Mouse (Mus musculus) hindbrain, embryonic 14.5 days (tissue): ENCODE data around the gene Ppfia1. TPM values are rescaled to one million over a fixed set of nuclear protein-coding genes. Genes with fewer than 3 reads are reported as not detected.

ENCODE experiments used
- ATAC-seq: fragments of 200-750 bp; cut with Nextera tagmentation; 2 replicates; pipeline ENCODE4 v1.8.0; 2017; ENCODE audit warnings: moderate number of reproducible peaks, mild to moderate bottlenecking, moderate TSS enrichment, moderate library complexity; ENCODE audit not compliant: low FRiP score
- DNase-seq: peaks from one replicate; pipeline ENCODE4 v3.0.0-alpha.2; 2015; ENCODE audit warnings: low spot score
- H3K27ac ChIP-seq: fragments of 300-500 bp; sonication (generic); 2 replicates; pipeline ENCODE4 v1.5.1; 2014; ENCODE audit warnings: mild to moderate bottlenecking, moderate library complexity
- H3K27me3 ChIP-seq: fragments of 300-500 bp; sonication (generic); 2 replicates; pipeline ENCODE4 v1.6.1; 2014; ENCODE audit warnings: mild to moderate bottlenecking, low read length, mixed read lengths; ENCODE audit not compliant: control insufficient read depth, insufficient read depth
- H3K36me3 ChIP-seq: fragments of 300-500 bp; sonication (generic); replicated peaks from 2 replicates; pipeline ENCODE4 v1.6.1; 2014; ENCODE audit not compliant: control insufficient read depth, insufficient read depth
- H3K4me1 ChIP-seq: fragments of 300-500 bp; sonication (generic); replicated peaks from 2 replicates; pipeline ENCODE4 v1.6.1; 2014; ENCODE audit warnings: antibody characterized with exemption, low read length, mixed read lengths; ENCODE audit not compliant: control insufficient read depth, insufficient read depth
- H3K4me2 ChIP-seq: fragments of 300-500 bp; sonication (generic); replicated peaks from 2 replicates; pipeline ENCODE4 v1.6.1; 2014; ENCODE audit warnings: mild to moderate bottlenecking, moderate library complexity
- H3K4me3 ChIP-seq: fragments of 300-500 bp; sonication (generic); replicated peaks from 2 replicates; pipeline ENCODE4 v1.5.1; 2014; ENCODE audit warnings: mild to moderate bottlenecking, low read length
- H3K9ac ChIP-seq: fragments of 300-500 bp; sonication (generic); 2 replicates; pipeline ENCODE4 v1.6.1; 2014
- H3K9me3 ChIP-seq: fragments of 300-500 bp; sonication (generic); 2 replicates; pipeline ENCODE4 v1.6.1; 2016; ENCODE audit warnings: low read length; ENCODE audit not compliant: control insufficient read depth
- WGBS: fragments of 180-500 bp; shearing (Covaris S2); extraction: QIAGEN DNeasy Blood & Tissue Kit; methylation state at CpG from one replicate; pipeline ENCODE4 v1.1.7; 2014; 5-methylcytosine and 5-hydroxymethylcytosine counted together
- polyA plus RNA-seq: library from polyadenylated mRNA; unstranded; fragments of >200 nt; fragmentation: Nextera tagmentation; extraction: Ambion mirVana; gene quantifications from 2 replicates; pipeline ENCODE4 v1.2.1, GENCODE M21; 2014

Ppfia1 gene
- polyA plus RNA-seq, 1 experiment from 2014 or later = 26.0 TPM

DNA sequence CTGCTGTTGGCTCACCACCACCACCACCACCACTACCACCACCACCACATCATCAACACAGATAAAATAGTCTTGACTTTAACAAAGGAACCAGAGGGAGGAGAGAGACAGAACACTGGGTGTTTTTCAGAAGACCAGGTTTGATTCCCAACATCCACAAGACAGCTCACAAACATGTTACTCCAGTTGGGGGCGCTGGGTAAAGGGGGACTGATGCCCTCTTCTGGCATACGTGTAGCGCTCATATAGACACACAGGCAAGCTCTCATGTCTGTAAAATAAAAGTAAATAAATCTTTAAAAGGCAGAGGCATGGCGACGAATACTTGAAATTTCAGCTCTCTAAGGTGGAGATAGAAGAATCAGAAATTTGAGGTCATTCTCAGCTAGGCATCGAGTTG is 5.0 kb upstream of the Ppfia1 start:
- Histone ChIP-seq H3K4me2 (no peak overlapping the region), H3K9me3 (no peaks in the 10 kb centered on the region), H3K9ac (no peak overlapping the region), H3K36me3 (no peaks in the 10 kb centered on the region), H3K27me3 (peaks cover 5% of the 10 kb centered on the region; the same call in 1 of the 2 replicates), H3K27ac (no peak overlapping the region), H3K4me3 (no peak overlapping the region), H3K4me1 (no peaks in the 10 kb centered on the region)
- DNase-seq (no peak), ATAC-seq (no peak)
- WGBS = 53% methylated on average over 6 of the region's 6 CpGs

DNA sequence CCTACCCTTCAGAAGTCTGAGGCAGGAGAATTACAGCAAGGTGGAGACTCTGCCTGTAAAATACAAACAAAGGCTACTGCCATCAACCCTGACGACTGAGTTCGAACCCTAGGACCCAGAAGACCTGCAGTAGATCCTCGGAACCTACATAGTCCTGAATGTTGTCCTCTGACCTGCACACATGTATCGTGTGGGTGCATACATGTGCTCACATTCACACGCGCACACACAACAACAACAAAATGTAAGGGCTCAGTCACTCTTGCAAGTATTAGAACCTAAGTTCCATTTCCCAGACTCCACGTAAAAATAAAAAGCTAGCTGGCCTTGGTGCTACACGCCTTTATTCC is 569 bp upstream of the Ppfia1 start:
- peak overlapping the region; percentile 96 for H3K4me3 ChIP-seq
- H3K9me3 ChIP-seq = no peaks in the 10 kb centered on the region
- ATAC-seq (no peak), DNase-seq (peak; percentile 30)
- 28% methylated on average over 8 of the region's 8 CpGs for WGBS
- peaks cover 5% of the 10 kb centered on the region; the same call in 1 of the 2 replicates for H3K27me3 ChIP-seq
- H3K9ac ChIP-seq = peak overlapping the region; percentile 94
- H3K4me1 ChIP-seq = peaks cover 13% of the 10 kb centered on the region
- H3K27ac ChIP-seq = peak overlapping the region; percentile 85
- H3K36me3 ChIP-seq = peaks cover 15% of the 10 kb centered on the region; the same call in 1 of the 2 replicates
- peak overlapping the region; percentile 65 for H3K4me2 ChIP-seq

DNA sequence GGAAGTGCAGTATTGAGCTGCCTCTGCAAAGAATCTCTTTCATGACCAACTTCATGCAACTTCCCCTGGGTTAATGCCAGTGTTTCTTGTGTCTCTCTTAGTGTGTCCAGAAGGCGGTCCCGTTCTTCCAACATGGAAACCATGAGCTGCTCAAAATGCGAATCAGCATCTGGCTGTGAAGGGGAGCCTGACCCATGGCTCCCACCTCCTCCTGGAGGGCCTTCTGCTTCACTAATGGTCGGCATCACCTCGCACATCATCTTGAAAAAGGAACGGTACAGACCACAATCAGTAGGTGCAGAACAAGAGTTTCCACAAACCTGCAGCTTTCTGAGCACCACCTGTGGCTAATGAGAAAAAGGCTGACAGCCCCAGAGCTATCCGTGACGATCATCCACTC is 1.3 kb downstream of the Ppfia1 start:
- H3K9me3 ChIP-seq = no peaks in the 10 kb centered on the region
- H3K36me3 ChIP-seq = peaks cover 21% of the 10 kb centered on the region
- WGBS = 89% methylated on average over 8 of the region's 8 CpGs
- H3K27ac ChIP-seq = no peak overlapping the region
- ATAC-seq (no peak), DNase-seq (no peak)
- peak overlapping the region; percentile 96 for H3K4me3 ChIP-seq
- peak overlapping the region; percentile 94 for H3K9ac ChIP-seq
- H3K4me1 ChIP-seq = peaks cover 13% of the 10 kb centered on the region
- H3K4me2 ChIP-seq = peak overlapping the region; percentile 82
- H3K27me3 ChIP-seq = peaks cover 5% of the 10 kb centered on the region; the same call in 1 of the 2 replicates

DNA sequence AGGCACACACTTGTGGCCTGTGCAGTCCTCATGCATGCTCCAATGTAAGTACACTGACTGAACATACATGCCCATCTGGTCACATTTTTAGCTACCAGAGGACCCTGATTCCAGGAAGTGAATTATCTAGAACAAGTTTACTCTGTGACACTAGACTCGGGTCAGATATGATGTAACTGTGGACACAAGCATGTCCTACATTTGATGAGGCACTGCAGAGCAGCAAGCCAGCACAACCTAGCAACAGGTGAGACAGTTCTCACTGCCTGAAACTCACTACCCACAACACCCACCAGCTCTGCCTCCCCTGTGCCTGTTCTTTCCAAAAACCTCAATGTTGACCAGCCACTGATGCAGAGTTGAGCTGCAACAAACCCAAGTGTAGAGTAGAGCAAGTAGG is 2.7 kb downstream of the Ppfia1 start:
- no peak for ATAC-seq
- WGBS = 87% methylated on average over 1 of the region's 1 CpGs

DNA sequence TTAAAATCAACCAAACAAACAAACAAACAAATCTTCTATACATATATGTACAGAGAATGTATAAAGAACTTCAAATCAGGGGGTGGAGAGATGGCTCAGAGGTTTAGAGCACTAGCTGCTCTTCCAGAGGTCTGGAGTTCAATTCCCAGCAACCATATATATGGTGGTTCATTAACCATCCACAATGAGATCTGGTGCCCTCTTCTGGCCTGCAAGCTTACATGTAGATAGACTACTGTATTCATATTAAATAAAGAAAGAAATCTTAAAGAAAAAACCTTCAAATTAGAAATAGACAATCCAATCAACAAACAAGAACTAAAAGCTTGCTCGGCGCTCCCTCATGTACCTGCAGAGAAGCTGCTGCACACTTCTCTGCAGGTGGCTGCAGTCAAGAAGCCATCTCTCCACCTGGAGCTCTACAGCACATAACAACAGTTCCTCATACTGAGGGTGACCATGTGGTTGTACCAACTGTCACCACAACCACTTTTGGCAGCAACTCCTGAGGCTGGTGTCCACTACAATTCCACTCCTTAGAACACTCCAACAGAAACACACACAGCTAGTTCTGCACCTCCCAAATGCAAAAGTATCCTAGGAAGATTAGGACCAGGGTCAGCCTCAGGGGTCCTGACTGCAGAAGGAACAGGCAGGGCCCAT is 3.5 kb downstream of the Ppfia1 start:
- 98% methylated on average over 2 of the region's 2 CpGs for WGBS
- no peak overlapping the region for H3K9ac ChIP-seq
- no peaks in the 10 kb centered on the region for H3K9me3 ChIP-seq
- ATAC-seq = no peak
- peaks cover 13% of the 10 kb centered on the region for H3K4me1 ChIP-seq
- no peaks in the 10 kb centered on the region for H3K27me3 ChIP-seq
- no peak overlapping the region for H3K27ac ChIP-seq
- H3K4me3 ChIP-seq = no peak overlapping the region
- H3K36me3 ChIP-seq = peaks cover 21% of the 10 kb centered on the region
- H3K4me2 ChIP-seq = no peak overlapping the region
- DNase-seq = no peak

More for the DNA sequence above, 2.7 kb downstream of the Ppfia1 start:
- Histone ChIP-seq H3K4me1 (peaks cover 13% of the 10 kb centered on the region), H3K4me2 (no peak overlapping the region), H3K9me3 (no peaks in the 10 kb centered on the region), H3K4me3 (no peak overlapping the region), H3K9ac (no peak overlapping the region), H3K27me3 (peaks cover 5% of the 10 kb centered on the region; the same call in 1 of the 2 replicates), H3K27ac (no peak overlapping the region), H3K36me3 (peaks cover 21% of the 10 kb centered on the region)
- DNase-seq = no peak

DNA sequence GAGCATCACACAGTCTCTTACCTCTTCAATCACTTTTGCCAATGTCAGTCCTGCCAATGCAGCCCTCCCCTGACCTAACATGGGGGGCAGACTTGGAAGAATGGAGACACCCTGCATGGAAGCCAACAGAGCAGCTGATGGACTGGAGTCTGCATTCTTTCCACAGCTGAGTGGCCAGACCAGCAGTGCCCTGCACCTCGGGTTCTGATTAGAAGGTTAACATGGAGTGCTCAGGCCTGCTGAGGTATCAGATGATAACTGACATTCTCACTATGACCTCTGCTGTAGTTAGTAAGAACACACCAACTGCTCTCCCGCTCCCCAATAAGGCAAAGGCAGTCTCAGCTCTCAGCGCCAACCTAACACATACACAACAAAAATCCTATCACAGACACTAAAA is 8.3 kb downstream of the Ppfia1 start:
- H3K9ac ChIP-seq = no peak overlapping the region
- no peaks in the 10 kb centered on the region for H3K27me3 ChIP-seq
- no peaks in the 10 kb centered on the region; the same call in 1 of the 2 replicates for H3K4me1 ChIP-seq
- ATAC-seq = no peak
- no peak overlapping the region for H3K4me3 ChIP-seq
- H3K4me2 ChIP-seq = no peak overlapping the region
- DNase-seq = no peak
- H3K9me3 ChIP-seq = no peaks in the 10 kb centered on the region
- 92% methylated on average over 3 of the region's 3 CpGs for WGBS
- peaks cover 10% of the 10 kb centered on the region for H3K36me3 ChIP-seq
- no peak overlapping the region for H3K27ac ChIP-seq

DNA sequence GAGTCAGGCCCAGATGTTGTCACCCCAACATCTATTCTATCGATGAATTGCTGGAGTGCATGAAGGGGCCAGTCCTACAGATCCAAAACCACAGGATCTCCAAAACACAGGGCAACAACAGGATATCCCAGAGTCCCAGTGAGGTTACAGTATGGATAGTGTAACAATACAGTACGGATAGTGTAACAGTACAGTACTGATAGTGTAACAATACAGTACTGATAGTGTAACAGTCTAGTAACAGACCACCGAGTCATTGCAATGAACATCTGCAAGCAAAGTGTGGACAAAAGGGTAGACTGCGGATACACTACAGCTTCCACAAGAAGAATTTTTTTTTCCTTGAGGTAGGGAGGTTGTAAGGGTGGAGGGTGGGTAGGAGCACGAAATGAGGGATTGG is 12.2 kb downstream of the Ppfia1 start:
- H3K36me3 ChIP-seq = no peaks in the 10 kb centered on the region
- H3K4me3 ChIP-seq = no peak overlapping the region
- ATAC-seq = no peak
- no peaks in the 10 kb centered on the region for H3K9me3 ChIP-seq
- no peak overlapping the region for H3K4me2 ChIP-seq
- WGBS = 93% methylated on average over 5 of the region's 5 CpGs
- H3K4me1 ChIP-seq = no peaks in the 10 kb centered on the region; the same call in 1 of the 2 replicates
- H3K27me3 ChIP-seq = no peaks in the 10 kb centered on the region
- no peak overlapping the region for H3K27ac ChIP-seq
- H3K9ac ChIP-seq = no peak overlapping the region
- no peak for DNase-seq

DNA sequence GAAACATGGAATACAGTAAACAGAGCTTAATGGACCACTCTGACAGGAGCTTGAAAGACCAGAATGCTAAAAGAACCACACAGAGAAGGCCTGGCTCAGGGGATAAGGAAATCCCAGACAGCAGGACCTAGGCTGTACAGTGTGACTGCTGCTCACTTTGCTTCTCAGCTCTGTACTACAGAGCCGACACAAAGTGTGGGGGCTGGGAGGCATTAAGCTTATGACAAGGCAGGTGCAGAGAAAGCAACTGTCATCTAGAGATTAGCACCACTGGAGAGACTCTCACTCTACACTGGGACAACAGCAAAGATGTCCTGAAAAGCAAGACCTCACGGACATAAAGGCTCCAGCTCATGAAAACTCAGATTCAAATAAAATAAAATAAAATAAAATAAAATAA is 14.4 kb downstream of the Ppfia1 start:
- Histone ChIP-seq H3K27me3 (no peaks in the 10 kb centered on the region), H3K9me3 (no peaks in the 10 kb centered on the region), H3K4me2 (no peak overlapping the region), H3K4me3 (no peak overlapping the region), H3K4me1 (no peaks in the 10 kb centered on the region), H3K27ac (no peak overlapping the region), H3K36me3 (no peaks in the 10 kb centered on the region), H3K9ac (no peak overlapping the region)
- ATAC-seq (no peak), DNase-seq (no peak)
- 86% methylated on average over 2 of the region's 2 CpGs for WGBS

DNA sequence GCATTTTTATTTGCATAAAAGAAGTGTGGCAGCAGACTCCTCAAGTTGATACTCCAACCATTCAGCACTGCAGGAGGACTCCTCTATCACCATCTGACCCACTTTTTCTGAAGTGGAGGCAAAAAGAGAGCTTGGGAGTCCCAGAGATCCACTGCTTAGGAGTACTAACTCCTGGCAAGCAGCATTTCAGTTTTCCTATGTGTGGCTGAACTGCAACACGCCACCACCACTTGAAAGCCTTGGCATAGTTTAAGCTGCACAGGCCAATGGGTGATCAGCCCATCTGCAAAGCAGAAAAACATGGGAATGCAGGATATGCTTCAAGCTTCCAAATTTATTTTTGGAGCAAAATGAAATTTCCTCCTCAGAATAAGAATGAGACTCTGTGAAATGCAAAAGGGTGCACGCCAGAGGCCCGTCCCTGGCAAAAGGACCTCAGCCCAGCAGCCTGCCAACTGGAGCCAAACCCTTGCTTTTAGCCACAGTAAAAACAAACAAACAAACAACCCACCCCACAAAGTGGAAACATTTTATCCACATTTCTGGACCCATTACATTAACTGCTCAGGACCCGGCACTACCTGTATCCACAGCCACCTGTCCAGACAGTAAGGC is 15.4 kb downstream of the Ppfia1 start:
- Histone ChIP-seq H3K27me3 (no peaks in the 10 kb centered on the region), H3K27ac (no peak overlapping the region), H3K9ac (no peak overlapping the region), H3K4me2 (no peak overlapping the region), H3K9me3 (no peaks in the 10 kb centered on the region), H3K36me3 (no peaks in the 10 kb centered on the region), H3K4me1 (no peaks in the 10 kb centered on the region), H3K4me3 (no peak overlapping the region)
- ATAC-seq (no peak), DNase-seq (no peak)
- 93% methylated on average over 4 of the region's 4 CpGs for WGBS
